Mouse (Mus musculus) intestine, postnatal 0 days (tissue): ENCODE measurements around the gene Amph. TPM values are rescaled to one million over a fixed set of nuclear protein-coding genes. Genes with fewer than 3 reads are reported as not detected.

Experiments
- ATAC-seq: fragments of 200-750 bp; cut with Nextera tagmentation; 2 replicates; pipeline ENCODE4 v1.8.0; 2017; ENCODE audit warnings: mild to moderate bottlenecking, moderate TSS enrichment, moderate library complexity
- H3K27ac ChIP-seq: fragments of 300-500 bp; sonication (generic); 2 replicates; pipeline ENCODE4 v1.5.1; 2014; ENCODE audit warnings: mild to moderate bottlenecking, low read depth, low read length, moderate library complexity
- H3K27me3 ChIP-seq: fragments of 300-500 bp; sonication (generic); replicated peaks from 2 replicates; pipeline ENCODE4 v1.6.1; 2014; ENCODE audit warnings: low read length, mixed read lengths; ENCODE audit not compliant: control insufficient read depth, insufficient read depth
- H3K36me3 ChIP-seq: fragments of 300-500 bp; sonication (generic); 2 replicates; pipeline ENCODE4 v1.6.1; 2014; ENCODE audit warnings: mild to moderate bottlenecking, moderate library complexity; ENCODE audit not compliant: control insufficient read depth, insufficient read depth
- H3K4me1 ChIP-seq: fragments of 300-500 bp; sonication (generic); replicated peaks from 2 replicates; pipeline ENCODE4 v1.6.1; 2014; ENCODE audit warnings: antibody characterized with exemption, low read length, mixed read lengths; ENCODE audit not compliant: control insufficient read depth, insufficient read depth
- H3K4me2 ChIP-seq: fragments of 300-500 bp; sonication (generic); replicated peaks from 2 replicates; pipeline ENCODE4 v1.6.1; 2014; ENCODE audit warnings: low read depth, mild to moderate bottlenecking, moderate library complexity
- H3K4me3 ChIP-seq: fragments of 300-500 bp; sonication (generic); 2 replicates; pipeline ENCODE4 v1.5.1; 2014; ENCODE audit warnings: low read depth, low read length
- H3K9ac ChIP-seq: fragments of 300-500 bp; sonication (generic); 2 replicates; pipeline ENCODE4 v1.6.1; 2014; ENCODE audit warnings: mild to moderate bottlenecking, low read depth, low read length
- H3K9me3 ChIP-seq: fragments of 300-500 bp; sonication (generic); 2 replicates; pipeline ENCODE4 v1.6.1; 2016; ENCODE audit warnings: mixed run types; ENCODE audit not compliant: control insufficient read depth
- CTCF ChIP-seq: sonication (generic); IDR thresholded peaks from 2 replicates; pipeline ENCODE4 v1.5.1; 2016; ENCODE audit warnings: low read depth, mild to moderate bottlenecking, control low read depth, antibody characterized with exemption, moderate library complexity
- WGBS: fragments of 180-500 bp; shearing (Covaris S2); extraction: QIAGEN DNeasy Blood & Tissue Kit; methylation state at CpG from one replicate; pipeline ENCODE4 v1.1.7; 2014; 5-methylcytosine and 5-hydroxymethylcytosine counted together
- polyA plus RNA-seq: library from polyadenylated mRNA; unstranded; fragments of >200 nt; fragmentation: Nextera tagmentation; extraction: Ambion mirVana; gene quantifications from 2 replicates; pipeline ENCODE4 v1.2.1, GENCODE M21; 2015

The Amph gene
- polyA plus RNA-seq, 1 experiment from 2014 or later: 1.5 TPM

DNA sequence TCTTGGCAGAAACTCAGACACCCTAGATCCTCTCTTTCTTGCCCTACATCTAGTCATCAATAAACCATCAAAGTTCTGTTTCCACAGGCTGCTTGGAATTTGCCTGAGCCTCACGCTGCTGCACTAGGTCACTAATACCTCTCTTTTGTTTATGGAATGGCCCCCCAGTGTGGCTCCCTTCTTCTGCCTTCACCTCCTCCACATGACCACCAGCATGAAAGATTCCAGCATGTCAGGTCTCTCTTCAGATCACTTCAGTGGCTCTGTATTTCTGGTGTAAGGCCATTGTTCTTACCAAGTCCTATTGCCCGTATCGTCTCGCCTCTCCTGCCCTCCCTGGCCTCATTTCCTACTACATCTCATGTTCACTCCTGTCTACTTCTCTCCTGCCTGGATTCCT, 39.3 kb downstream of the Amph start:
- Histone ChIP-seq H3K9me3 (no peaks in the 10 kb centered on the region), H3K4me2 (no peak overlapping the region), H3K27ac (no peak overlapping the region), H3K4me1 (no peaks in the 10 kb centered on the region), H3K9ac (no peak overlapping the region), H3K27me3 (no peaks in the 10 kb centered on the region), H3K4me3 (no peak overlapping the region), H3K36me3 (no peaks in the 10 kb centered on the region)
- WGBS: 82% methylated on average over 4 of the region's 4 CpGs
- ATAC-seq: no peak
- no peak for TF ChIP-seq CTCF

DNA sequence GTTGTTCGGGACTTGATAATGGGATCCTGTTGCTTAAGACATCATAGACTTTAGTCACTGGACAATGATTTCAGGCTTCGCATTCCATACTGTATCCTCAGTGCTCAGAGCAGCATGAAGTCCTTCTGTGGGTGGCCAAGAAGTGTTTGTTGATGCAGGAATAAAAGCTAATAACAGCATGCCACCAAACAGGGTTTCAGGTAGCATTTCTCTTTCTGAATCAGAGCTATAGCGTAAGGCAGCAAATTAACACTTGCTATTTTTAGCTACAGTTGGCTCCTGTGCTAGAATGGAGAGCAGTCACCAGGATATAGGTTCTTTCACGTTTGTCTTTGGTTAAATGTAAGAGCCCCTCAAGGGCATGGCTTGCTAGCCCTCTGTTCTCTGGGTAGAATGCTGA, 40.3 kb downstream of the Amph start:
- WGBS: 80% methylated on average over 4 of the region's 4 CpGs
- Histone ChIP-seq H3K4me2 (no peak overlapping the region), H3K9ac (no peak overlapping the region), H3K4me3 (no peak overlapping the region), H3K27ac (no peak overlapping the region), H3K9me3 (no peaks in the 10 kb centered on the region), H3K36me3 (no peaks in the 10 kb centered on the region), H3K27me3 (no peaks in the 10 kb centered on the region), H3K4me1 (no peaks in the 10 kb centered on the region)
- no peak for ATAC-seq
- TF ChIP-seq CTCF: no peak

DNA sequence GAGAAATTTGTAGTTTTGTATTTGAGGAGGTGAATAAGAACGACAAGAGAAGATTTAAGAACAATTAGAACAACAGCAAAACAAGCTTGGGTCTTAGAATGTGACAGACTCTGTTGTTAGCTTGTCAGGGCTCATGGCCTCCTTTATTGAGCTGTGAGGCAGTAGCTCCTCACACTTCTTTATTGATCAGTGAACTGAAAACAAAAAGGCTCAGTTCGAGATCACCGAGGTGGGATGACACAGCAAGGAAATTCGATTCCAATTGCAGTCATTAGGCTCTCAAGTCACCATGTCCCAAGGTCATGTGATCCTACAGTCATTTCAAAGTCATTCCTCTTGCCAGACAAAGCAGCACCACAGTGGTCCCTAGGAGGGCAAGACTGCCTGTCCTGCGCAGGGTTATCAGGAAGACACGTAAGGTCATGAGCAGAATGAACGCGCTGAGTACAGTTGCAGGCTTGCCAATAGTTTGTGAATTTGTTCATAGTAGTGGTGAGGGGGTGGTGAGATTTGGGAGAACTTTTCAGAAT, 41.2 kb downstream of the Amph start:
- Histone ChIP-seq H3K4me2 (no peak overlapping the region), H3K36me3 (no peaks in the 10 kb centered on the region), H3K9ac (no peak overlapping the region), H3K4me1 (no peaks in the 10 kb centered on the region), H3K9me3 (no peaks in the 10 kb centered on the region), H3K27me3 (no peaks in the 10 kb centered on the region), H3K4me3 (no peak overlapping the region), H3K27ac (no peak overlapping the region)
- ATAC-seq: no peak
- 72% methylated on average over 8 of the region's 8 CpGs for WGBS
- TF ChIP-seq CTCF: no peak

DNA sequence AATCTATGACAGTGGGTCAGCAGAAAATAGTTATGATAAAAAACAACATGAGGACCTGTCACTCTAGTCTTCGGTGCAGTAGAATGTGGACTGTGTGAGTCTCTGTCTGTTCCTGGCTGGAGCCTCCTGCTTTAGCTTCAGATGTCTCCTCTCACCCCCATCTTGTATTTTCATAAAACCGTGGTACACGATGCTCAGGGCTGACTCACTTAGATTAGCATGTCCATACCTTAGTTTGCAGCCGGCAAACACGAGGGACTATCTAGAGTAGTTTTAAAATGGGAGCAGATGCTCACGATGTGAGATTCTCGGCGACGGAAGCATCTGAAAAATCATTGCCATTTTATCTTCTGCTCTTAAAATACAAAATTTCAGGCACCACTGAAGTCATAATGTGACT, 54.5 kb downstream of the Amph start:
- Histone ChIP-seq H3K27me3 (no peaks in the 10 kb centered on the region), H3K27ac (no peak overlapping the region), H3K9ac (no peak overlapping the region), H3K4me2 (no peak overlapping the region), H3K9me3 (no peaks in the 10 kb centered on the region), H3K36me3 (no peaks in the 10 kb centered on the region), H3K4me3 (no peak overlapping the region), H3K4me1 (no peaks in the 10 kb centered on the region)
- no peak for ATAC-seq
- no peak for TF ChIP-seq CTCF
- WGBS: 93% methylated on average over 9 of the region's 9 CpGs

DNA sequence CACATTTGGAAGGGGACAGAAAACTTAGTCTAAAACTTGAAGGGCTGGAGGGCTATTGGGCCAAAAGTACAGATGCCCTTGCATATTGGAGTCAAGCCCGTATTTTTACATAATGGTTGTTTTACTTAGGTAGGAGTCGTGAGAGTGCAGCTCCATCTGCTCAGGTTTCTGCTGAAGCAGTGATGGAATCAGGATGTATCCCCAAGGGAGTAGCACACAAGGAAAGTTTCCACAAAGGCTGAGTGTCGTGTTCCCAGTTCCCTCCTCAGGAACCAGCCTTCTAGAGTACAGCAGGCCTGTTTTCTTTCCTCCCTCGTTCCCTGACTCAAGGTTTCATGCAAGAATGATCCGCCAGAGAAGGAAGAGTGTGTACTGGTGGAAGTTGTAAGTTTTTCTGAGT, 56.4 kb downstream of the Amph start:
- no peak for ATAC-seq
- Histone ChIP-seq H3K36me3 (no peaks in the 10 kb centered on the region), H3K4me2 (no peak overlapping the region), H3K27ac (no peak overlapping the region), H3K4me3 (no peak overlapping the region), H3K9me3 (no peaks in the 10 kb centered on the region), H3K27me3 (no peaks in the 10 kb centered on the region), H3K9ac (no peak overlapping the region), H3K4me1 (no peaks in the 10 kb centered on the region)
- TF ChIP-seq CTCF: no peak
- 74% methylated on average over 5 of the region's 5 CpGs for WGBS

DNA sequence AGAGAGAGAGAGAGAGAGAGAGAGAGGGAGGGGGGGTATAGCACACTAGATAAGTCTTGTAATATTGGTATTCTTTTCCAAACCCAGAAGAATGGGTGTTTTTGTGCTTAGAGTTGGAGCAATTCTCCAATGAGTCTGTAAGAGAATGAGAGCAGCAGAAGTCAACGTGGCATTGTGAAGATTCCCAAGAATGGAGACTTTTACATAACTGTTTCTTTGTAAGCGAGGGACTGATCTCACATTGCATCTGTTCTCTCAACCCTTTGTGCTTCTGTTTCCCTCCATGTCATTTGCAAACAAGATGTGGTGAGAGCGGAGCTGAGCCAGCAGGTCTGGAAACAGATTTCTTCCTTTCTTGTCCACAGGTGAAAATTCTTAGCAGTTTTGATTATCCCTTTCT, 60.4 kb downstream of the Amph start:
- H3K4me1 ChIP-seq: no peaks in the 10 kb centered on the region
- H3K4me2 ChIP-seq: no peak overlapping the region
- no peaks in the 10 kb centered on the region for H3K36me3 ChIP-seq
- no peak overlapping the region for H3K4me3 ChIP-seq
- H3K27ac ChIP-seq: no peak overlapping the region
- no peak overlapping the region for H3K9ac ChIP-seq
- WGBS: 64% methylated on average over 3 of the region's 3 CpGs
- no peak for TF ChIP-seq CTCF
- H3K9me3 ChIP-seq: no peaks in the 10 kb centered on the region
- H3K27me3 ChIP-seq: no peaks in the 10 kb centered on the region
- no peak for ATAC-seq

DNA sequence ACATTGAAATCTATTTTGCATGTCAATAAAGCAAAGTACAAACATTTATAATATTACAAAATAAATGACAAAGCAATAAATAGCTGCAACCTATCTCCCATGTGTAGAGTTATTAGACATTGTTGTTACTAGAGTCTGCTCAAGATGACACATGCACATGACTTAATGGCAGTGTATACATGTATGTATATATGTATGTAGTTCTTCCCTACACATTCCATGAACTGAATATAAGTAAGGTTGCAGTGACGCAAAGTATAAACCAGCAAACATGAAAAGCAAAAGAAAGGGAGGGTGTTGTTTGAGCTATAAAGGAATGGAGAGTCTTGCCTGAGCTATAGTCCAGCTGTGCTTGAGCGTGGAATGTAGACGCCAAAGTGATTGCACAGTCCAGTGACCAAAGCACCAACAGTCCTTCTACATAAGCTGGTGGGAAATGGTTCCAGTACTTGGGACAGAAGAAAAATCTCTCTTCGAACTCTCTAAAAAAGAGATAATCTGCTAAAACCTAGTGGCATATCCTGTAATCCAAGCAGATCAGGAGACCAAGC, 66.9 kb downstream of the Amph start:
- Histone ChIP-seq H3K9ac (no peak overlapping the region), H3K36me3 (no peaks in the 10 kb centered on the region), H3K27me3 (no peaks in the 10 kb centered on the region), H3K27ac (no peak overlapping the region), H3K4me3 (no peak overlapping the region), H3K9me3 (no peaks in the 10 kb centered on the region), H3K4me2 (no peak overlapping the region), H3K4me1 (no peaks in the 10 kb centered on the region)
- ATAC-seq: no peak
- WGBS: 85% methylated on average over 4 of the region's 4 CpGs
- no peak for TF ChIP-seq CTCF
